Mouse (Mus musculus) hindbrain, embryonic 14.5 days (tissue): ENCODE measurements around the gene Add2. TPM values are rescaled to one million over a fixed set of nuclear protein-coding genes. Genes with fewer than 3 reads are reported as not detected.

Experiments
- ATAC-seq: fragments of 200-750 bp; cut with Nextera tagmentation; 2 replicates; pipeline ENCODE4 v1.8.0; 2017; ENCODE audit warnings: moderate number of reproducible peaks, mild to moderate bottlenecking, moderate TSS enrichment, moderate library complexity; ENCODE audit not compliant: low FRiP score
- DNase-seq: peaks from one replicate; pipeline ENCODE4 v3.0.0-alpha.2; 2015; ENCODE audit warnings: low spot score
- H3K27ac ChIP-seq: fragments of 300-500 bp; sonication (generic); 2 replicates; pipeline ENCODE4 v1.5.1; 2014; ENCODE audit warnings: mild to moderate bottlenecking, moderate library complexity
- H3K27me3 ChIP-seq: fragments of 300-500 bp; sonication (generic); 2 replicates; pipeline ENCODE4 v1.6.1; 2014; ENCODE audit warnings: mild to moderate bottlenecking, low read length, mixed read lengths; ENCODE audit not compliant: control insufficient read depth, insufficient read depth
- H3K36me3 ChIP-seq: fragments of 300-500 bp; sonication (generic); replicated peaks from 2 replicates; pipeline ENCODE4 v1.6.1; 2014; ENCODE audit not compliant: control insufficient read depth, insufficient read depth
- H3K4me1 ChIP-seq: fragments of 300-500 bp; sonication (generic); replicated peaks from 2 replicates; pipeline ENCODE4 v1.6.1; 2014; ENCODE audit warnings: antibody characterized with exemption, low read length, mixed read lengths; ENCODE audit not compliant: control insufficient read depth, insufficient read depth
- H3K4me2 ChIP-seq: fragments of 300-500 bp; sonication (generic); replicated peaks from 2 replicates; pipeline ENCODE4 v1.6.1; 2014; ENCODE audit warnings: mild to moderate bottlenecking, moderate library complexity
- H3K4me3 ChIP-seq: fragments of 300-500 bp; sonication (generic); replicated peaks from 2 replicates; pipeline ENCODE4 v1.5.1; 2014; ENCODE audit warnings: mild to moderate bottlenecking, low read length
- H3K9ac ChIP-seq: fragments of 300-500 bp; sonication (generic); 2 replicates; pipeline ENCODE4 v1.6.1; 2014
- H3K9me3 ChIP-seq: fragments of 300-500 bp; sonication (generic); 2 replicates; pipeline ENCODE4 v1.6.1; 2016; ENCODE audit warnings: low read length; ENCODE audit not compliant: control insufficient read depth
- WGBS: fragments of 180-500 bp; shearing (Covaris S2); extraction: QIAGEN DNeasy Blood & Tissue Kit; methylation state at CpG from one replicate; pipeline ENCODE4 v1.1.7; 2014; 5-methylcytosine and 5-hydroxymethylcytosine counted together
- polyA plus RNA-seq: library from polyadenylated mRNA; unstranded; fragments of >200 nt; fragmentation: Nextera tagmentation; extraction: Ambion mirVana; gene quantifications from 2 replicates; pipeline ENCODE4 v1.2.1, GENCODE M21; 2014

Gene Add2
- polyA plus RNA-seq, 1 experiment from 2014 or later, result 102 TPM

- H3K27me3 ChIP-seq, result no peaks in the 10 kb centered on the region
- no peak overlapping the region for H3K9ac ChIP-seq
- no peak overlapping the region for H3K4me2 ChIP-seq
- no peaks in the 10 kb centered on the region for H3K9me3 ChIP-seq
- H3K36me3 ChIP-seq, result peaks cover 51% of the 10 kb centered on the region
- peak overlapping the region; percentile 9; the same call in 1 of the 2 replicates for H3K27ac ChIP-seq
- H3K4me1 ChIP-seq, result peaks cover 10% of the 10 kb centered on the region
- no peak overlapping the region for H3K4me3 ChIP-seq
- no peak for ATAC-seq
- no peak for DNase-seq
- 25% methylated on average over 3 of the region's 3 CpGs for WGBS
These were observed 59.3 kb downstream of the Add2 start for GRCm38 (mm10) chr6:86087813-86088212.

GRCm38 (mm10) chr6:86094202-86094838 is 65.8 kb downstream of the Add2 start:
- no peak overlapping the region for H3K4me2 ChIP-seq
- peaks cover 55% of the 10 kb centered on the region for H3K36me3 ChIP-seq
- 70% methylated on average over 10 of the region's 10 CpGs for WGBS
- ATAC-seq (no peak), DNase-seq (no peak)
- no peaks in the 10 kb centered on the region for H3K27me3 ChIP-seq
- 0 out of 2 replicates have a peak, but pooled peaks cover 3% of the 10 kb centered on the region for H3K4me1 ChIP-seq
- H3K9me3 ChIP-seq, result no peaks in the 10 kb centered on the region
- no peak overlapping the region for H3K4me3 ChIP-seq
- H3K9ac ChIP-seq, result no peak overlapping the region
- no peak overlapping the region for H3K27ac ChIP-seq

- DNase-seq, result no peak
- no peak overlapping the region for H3K27ac ChIP-seq
- H3K36me3 ChIP-seq, result peaks cover 64% of the 10 kb centered on the region
- no peaks in the 10 kb centered on the region for H3K9me3 ChIP-seq
- H3K4me2 ChIP-seq, result no peak overlapping the region
- 0 out of 2 replicates have a peak, but pooled peaks cover 3% of the 10 kb centered on the region for H3K4me1 ChIP-seq
- H3K9ac ChIP-seq, result no peak overlapping the region
- no peak for ATAC-seq
- H3K4me3 ChIP-seq, result no peak overlapping the region
- WGBS, result 89% methylated on average over 5 of the region's 5 CpGs
- no peaks in the 10 kb centered on the region for H3K27me3 ChIP-seq
These were observed 67.0 kb downstream of the Add2 start for GRCm38 (mm10) chr6:86095518-86095917.

DNA sequence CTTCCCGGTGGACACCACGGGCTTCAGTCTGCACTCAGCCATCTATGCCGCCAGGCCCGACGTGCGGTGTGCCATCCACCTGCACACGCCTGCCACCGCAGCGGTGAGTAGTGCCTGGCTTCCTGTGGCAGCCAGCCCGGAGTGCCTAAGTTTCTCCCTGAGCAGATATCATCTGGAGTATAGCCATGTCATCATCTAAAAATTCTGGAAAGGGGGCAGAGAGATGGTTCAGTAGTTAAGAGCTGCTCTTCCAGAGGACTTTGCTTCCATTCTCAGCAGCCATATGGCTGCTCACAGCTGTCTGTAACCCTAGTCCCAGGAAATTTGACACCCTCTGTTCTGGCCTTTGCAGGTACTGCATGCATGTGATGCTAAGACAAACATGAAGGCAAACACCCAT is 68.3 kb downstream of the Add2 start:
- no peak for ATAC-seq
- WGBS, result 96% methylated on average over 10 of the region's 10 CpGs
- no peaks in the 10 kb centered on the region for H3K27me3 ChIP-seq
- no peak overlapping the region for H3K9ac ChIP-seq
- H3K4me1 ChIP-seq, result 0 out of 2 replicates have a peak, but pooled peaks cover 3% of the 10 kb centered on the region
- H3K4me3 ChIP-seq, result no peak overlapping the region
- H3K9me3 ChIP-seq, result no peaks in the 10 kb centered on the region
- no peak overlapping the region for H3K27ac ChIP-seq
- peaks cover 66% of the 10 kb centered on the region for H3K36me3 ChIP-seq
- DNase-seq, result no peak
- no peak overlapping the region for H3K4me2 ChIP-seq

DNA sequence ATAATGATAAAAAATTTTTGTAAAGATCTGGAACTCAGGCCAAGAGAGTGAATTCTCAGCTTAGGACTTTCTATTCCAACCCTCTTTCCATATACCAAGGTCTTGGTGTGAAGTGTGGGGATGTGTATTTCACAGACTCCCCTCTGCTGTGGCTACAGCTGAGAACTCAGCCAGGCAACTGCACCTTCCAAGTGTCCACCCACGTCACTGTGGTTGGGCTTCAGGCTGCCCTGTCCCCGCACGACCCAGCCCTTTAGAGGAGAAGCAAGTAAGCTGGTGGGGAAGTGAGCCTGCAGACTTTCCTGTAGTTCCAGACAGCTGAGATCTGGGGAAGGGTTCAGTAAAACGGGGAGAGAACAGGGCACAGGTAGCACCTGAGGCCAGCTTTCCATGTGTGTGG is 68.7 kb downstream of the Add2 start:
- Histone ChIP-seq H3K27ac (no peak overlapping the region), H3K4me3 (no peak overlapping the region), H3K27me3 (no peaks in the 10 kb centered on the region), H3K4me2 (no peak overlapping the region), H3K9ac (no peak overlapping the region), H3K4me1 (0 out of 2 replicates have a peak, but pooled peaks cover 3% of the 10 kb centered on the region), H3K9me3 (no peaks in the 10 kb centered on the region), H3K36me3 (peaks cover 67% of the 10 kb centered on the region)
- WGBS, result 72% methylated on average over 4 of the region's 4 CpGs
- ATAC-seq (no peak), DNase-seq (no peak)

DNA sequence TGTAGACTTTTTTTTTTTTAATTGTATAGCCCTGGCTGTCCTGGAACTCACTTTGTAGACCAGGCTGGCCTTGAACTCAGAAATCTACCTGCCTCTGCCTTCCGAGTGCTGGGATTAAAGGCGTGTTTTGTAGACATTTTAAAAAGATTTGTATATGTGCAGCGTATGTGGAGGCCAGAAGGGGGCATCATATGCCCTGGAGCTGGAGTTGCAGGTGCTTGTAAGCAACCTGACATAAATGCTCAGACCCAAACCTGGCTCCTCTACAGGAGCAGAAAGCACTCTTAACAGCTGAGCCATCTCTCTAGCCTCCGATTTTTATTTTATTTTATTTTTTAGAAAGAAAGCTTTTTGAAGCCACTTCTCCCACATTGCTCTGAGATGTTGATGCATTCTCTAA is 70.5 kb downstream of the Add2 start:
- no peaks in the 10 kb centered on the region for H3K27me3 ChIP-seq
- no peak overlapping the region for H3K4me3 ChIP-seq
- H3K4me1 ChIP-seq, result 0 out of 2 replicates have a peak, but pooled peaks cover 3% of the 10 kb centered on the region
- H3K27ac ChIP-seq, result no peak overlapping the region
- DNase-seq (no peak), ATAC-seq (no peak)
- WGBS, result 85% methylated on average over 4 of the region's 4 CpGs
- H3K9me3 ChIP-seq, result no peaks in the 10 kb centered on the region
- H3K9ac ChIP-seq, result no peak overlapping the region
- H3K4me2 ChIP-seq, result no peak overlapping the region
- H3K36me3 ChIP-seq, result peaks cover 68% of the 10 kb centered on the region

GRCm38 (mm10) chr6:86101451-86101850 is 73.0 kb downstream of the Add2 start:
- Histone ChIP-seq H3K36me3 (peaks cover 86% of the 10 kb centered on the region), H3K4me2 (no peak overlapping the region), H3K9ac (no peak overlapping the region), H3K27ac (no peak overlapping the region), H3K4me1 (0 out of 2 replicates have a peak, but pooled peaks cover 3% of the 10 kb centered on the region), H3K4me3 (no peak overlapping the region), H3K27me3 (no peaks in the 10 kb centered on the region), H3K9me3 (no peaks in the 10 kb centered on the region)
- ATAC-seq (no peak), DNase-seq (no peak)
- 76% methylated on average over 5 of the region's 5 CpGs for whole genome bisulfite sequencing

DNA sequence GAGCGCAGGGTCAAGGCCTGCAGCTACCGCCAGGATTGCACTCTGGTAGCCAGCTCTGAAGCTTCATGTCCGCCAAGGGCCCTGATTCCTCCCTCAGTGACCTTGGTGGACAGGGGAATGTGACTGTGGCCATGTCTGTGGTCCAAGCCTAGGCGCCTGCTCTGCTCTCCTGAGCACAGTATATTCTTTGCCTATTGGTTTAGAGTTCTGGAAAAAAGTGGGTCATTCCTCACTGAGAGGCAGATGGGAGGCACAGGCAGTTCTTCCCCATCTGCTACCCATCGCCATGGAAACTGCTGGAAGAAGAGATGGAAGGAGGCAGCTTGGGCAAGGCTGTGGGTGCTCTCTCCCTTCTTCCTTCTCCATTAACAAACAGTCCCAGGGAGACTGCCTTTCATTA is 74.4 kb downstream of the Add2 start:
- H3K27me3 ChIP-seq, result no peaks in the 10 kb centered on the region
- H3K4me1 ChIP-seq, result 0 out of 2 replicates have a peak, but pooled peaks cover 3% of the 10 kb centered on the region
- ATAC-seq (peak; percentile 36; the same call in 1 of the 2 replicates), DNase-seq (no peak)
- no peaks in the 10 kb centered on the region for H3K9me3 ChIP-seq
- 71% methylated on average over 5 of the region's 5 CpGs for WGBS
- no peak overlapping the region for H3K9ac ChIP-seq
- 0 out of 2 replicates have a peak overlapping the region, but pooled peaks have one; percentile 49 for H3K27ac ChIP-seq
- no peak overlapping the region for H3K4me2 ChIP-seq
- H3K36me3 ChIP-seq, result peaks cover 89% of the 10 kb centered on the region
- no peak overlapping the region for H3K4me3 ChIP-seq

DNA sequence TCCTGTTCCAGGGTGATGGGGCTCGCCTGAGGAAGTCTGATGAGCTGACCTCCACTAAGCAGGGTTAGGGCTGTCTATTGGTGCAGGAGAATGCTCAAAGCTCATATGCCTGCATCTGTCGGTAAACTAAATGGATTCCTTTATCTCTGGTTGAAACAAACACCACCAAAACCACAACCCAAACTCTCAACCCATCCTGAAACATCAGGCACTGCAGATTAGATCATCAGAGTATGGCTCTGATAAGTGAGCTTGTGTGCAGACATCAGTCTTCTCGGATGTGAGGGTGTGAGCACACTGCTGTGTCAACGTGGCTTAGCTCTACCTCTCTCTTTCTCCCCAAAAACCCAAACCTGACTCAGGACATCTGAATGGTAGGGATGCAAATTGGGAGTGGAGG is 75.1 kb downstream of the Add2 start:
- Histone ChIP-seq H3K4me2 (no peak overlapping the region), H3K9ac (no peak overlapping the region), H3K4me1 (no peaks in the 10 kb centered on the region), H3K27me3 (no peaks in the 10 kb centered on the region), H3K27ac (no peak overlapping the region), H3K36me3 (peaks cover 89% of the 10 kb centered on the region), H3K9me3 (no peaks in the 10 kb centered on the region), H3K4me3 (no peak overlapping the region)
- DNase-seq (no peak), ATAC-seq (no peak)
- 76% methylated on average over 4 of the region's 4 CpGs for WGBS
